Mouse (Mus musculus) layer of hippocampus, postnatal 25 days (tissue): ENCODE data around the gene Zc3h8. TPM values are rescaled to one million over a fixed set of nuclear protein-coding genes. Genes with fewer than 3 reads are reported as not detected.

Experiments used
- DNase-seq, 2 experiments: peaks; one replicate each; pipeline ENCODE4 v3.0.0; 2022; ENCODE audit warnings: mixed read lengths in 2 of 2, low spot score in 1 of 2; ENCODE audit errors: extremely low spot score in 1 of 2
- microRNA-seq, 2 experiments: library from miRNA; unstranded; fragments of <30 nt; microRNA quantifications; one replicate each; pipeline ENCODE4 v1.2.0; 2021
- total RNA-seq, 2 experiments: library from RNA; stranded (reverse); gene quantifications; 2 replicates each; pipeline ENCODE4 v1.2.3; 2021

Gene Zc3h8
- total RNA-seq, 2 experiments from 2014 or later = 4.6 to 4.7 TPM

DNA sequence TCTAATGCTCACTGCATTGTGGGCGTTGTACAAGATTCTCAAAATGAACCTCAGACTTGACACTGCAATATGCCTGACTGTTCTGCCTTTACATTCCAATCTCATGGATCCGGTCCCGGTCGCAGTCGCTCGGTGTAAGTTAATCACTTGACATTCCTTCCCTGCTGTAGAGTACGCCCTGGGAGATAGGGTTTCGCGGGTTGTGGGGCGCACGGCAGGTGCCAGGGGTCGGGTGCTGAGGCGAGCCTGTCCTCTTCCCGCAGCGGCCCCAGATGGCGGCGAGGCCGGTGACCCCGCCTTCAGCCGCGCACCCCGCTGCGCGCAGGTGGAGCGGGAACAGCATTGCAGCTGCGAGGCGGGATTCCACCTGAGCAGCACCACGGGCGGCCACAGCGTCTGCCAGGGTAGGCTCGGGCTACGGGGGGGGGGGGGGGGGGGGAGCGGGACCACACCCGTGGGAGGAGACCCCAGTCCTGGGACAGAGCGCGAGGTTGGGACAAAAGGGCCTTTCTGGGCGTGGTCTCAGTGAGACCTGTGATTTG, 51.6 kb downstream of the Zc3h8 start:
- DNase-seq = no peak

DNA sequence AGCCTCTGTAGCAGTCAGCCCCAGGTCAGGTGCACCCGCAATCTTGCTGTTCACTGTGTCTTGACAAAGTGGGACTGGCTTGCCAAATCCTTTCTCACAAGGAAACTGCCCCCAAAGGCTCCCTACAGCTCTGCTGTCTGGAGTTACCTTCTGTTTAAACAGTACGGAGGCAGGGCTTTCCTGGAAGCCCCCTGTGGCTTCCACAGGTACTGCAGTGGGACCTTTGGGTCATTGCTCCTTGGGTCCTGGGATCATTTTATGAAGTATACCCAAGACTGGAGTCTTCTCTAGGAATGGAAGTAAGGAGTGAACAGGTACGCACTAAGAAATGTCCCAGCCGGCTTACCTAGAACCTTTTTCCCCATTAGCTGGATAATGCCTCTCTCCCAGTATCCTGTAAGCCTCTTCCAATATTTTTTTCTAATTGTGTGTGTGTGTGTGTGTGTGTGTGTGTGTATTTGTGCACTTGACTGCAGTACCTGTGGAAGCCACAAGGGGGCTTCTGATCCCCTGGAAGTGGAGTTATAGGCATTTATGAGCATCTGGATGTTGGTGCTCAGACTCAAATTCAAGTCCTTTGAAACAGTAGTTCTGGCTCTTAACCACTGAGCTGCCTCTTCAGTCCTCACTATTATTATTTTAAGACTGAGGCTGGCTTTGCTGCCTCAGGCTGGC, 53.1 kb downstream of the Zc3h8 start:
- no peak for DNase-seq

DNA sequence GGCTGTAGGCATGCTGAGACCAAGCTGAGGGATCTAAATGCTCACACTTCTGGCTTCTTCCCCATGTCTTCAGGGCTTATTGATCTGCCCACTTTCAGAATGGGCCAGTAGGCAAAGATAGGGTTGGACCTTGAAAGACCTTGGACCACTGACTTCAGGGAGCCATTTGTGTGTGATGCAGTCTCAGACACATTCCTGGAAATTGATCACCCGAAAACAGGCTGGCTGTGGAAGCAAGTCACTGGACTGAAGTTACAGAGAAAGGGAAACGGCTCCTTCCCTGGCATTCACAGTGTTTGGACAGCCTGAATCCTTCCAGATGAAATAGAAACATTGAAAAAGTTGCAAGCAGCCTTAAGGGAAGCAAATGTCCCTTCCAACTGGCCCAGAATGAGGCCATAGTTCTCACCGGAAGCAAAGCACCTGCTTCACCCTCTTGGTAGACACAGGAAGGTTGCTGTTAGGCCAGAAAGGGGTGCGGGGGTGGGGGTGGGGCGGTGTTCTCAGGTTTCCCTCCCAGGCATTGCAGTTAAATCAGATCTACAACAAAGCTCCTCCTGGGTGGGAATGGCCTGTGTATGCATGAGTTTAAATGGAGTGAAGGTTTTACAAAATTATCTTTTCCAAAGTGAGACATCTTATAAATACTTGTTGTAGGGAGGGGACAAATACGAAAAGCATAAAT, 55.9 kb downstream of the Zc3h8 start:
- no peak for DNase-seq

DNA sequence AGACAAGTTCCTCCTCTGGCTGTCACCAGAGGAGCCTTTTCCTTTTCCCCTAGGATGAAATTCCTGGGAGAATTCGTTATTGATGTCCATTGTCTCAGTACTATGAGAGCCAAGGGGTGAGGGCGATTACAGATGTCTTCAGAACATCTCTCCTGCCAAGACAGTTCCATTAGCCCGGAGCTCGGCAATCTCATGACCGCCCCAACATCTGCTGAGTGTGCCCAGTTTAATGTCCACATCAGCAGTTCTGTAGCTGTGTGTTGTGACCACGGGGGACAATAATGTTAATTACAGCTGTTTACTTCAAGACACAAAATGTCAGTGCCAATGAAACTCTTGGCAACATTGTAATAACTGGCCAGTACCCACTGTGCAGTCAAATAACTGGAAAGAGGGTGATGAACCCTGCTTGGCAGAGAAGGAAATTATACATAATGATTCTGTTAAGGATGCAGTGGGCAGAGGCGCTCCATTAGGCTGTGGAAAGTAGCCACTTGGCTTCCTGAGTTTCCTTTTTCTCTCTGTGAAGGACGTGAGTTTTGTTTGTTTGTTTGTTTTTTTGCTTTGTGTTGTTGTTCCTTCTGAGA, 58.6 kb downstream of the Zc3h8 start:
- no peak for DNase-seq

DNA sequence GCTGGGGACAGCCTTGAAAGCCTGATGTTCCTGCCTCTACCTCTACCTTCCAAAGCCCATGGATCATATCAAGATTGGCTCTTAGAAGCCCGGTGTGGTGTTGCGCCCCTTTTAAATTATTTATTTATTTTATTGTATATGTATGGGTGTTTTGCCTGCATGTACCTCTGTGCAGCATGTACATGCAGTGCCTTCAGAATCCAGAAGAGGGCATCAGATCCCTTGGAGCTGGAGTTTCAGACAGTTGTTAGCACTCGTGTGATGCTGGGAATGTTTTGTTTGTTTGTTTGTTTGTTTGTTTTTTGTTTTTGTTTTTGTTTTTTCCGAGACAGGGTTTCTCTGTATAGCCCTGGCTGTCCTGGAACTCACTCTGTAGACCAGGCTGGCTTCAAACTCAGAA, 62.6 kb downstream of the Zc3h8 start:
- DNase-seq = no peak

Small RNAs within 50 kb of the gene (microRNA-seq; reads per million reads assigned to microRNA genes)
- gene Gm22859 = 0 reads per million in 2 experiments

Other genes with a start within 250 kb of the Zc3h8 start
- 10 to 100 TPM; 24.1 to 33.5 TPM for gene Mertk, start 245.1 kb downstream of the Zc3h8 start, total RNA-seq
- gene Tmem87b, start 126.0 kb downstream of the Zc3h8 start, total RNA-seq = 10 to 100 TPM; 33.7 to 36.2 TPM
- gene Fbln7, start 81.1 kb downstream of the Zc3h8 start, total RNA-seq = 1 to 10 TPM in 1 of 2 experiments, under 1 TPM in 1; 0.89 to 1.1 TPM
- gene Zc3h6, start 23.3 kb upstream of the Zc3h8 start, total RNA-seq = 10 to 100 TPM; 14.7 to 17.5 TPM
- gene Gm10762, start 23.6 kb upstream of the Zc3h8 start, total RNA-seq = 1 to 10 TPM; 6.2 to 7.5 TPM
- not detected for gene Vinac1, start 104.1 kb upstream of the Zc3h8 start, total RNA-seq
- 10 to 100 TPM; 32.8 to 35.2 TPM for gene Ttl, start 121.9 kb upstream of the Zc3h8 start, total RNA-seq
- gene Polr1b, start 156.9 kb upstream of the Zc3h8 start, total RNA-seq = 10 to 100 TPM; 14.9 to 15.5 TPM
- 10 to 100 TPM; 12.8 to 13.6 TPM for gene Chchd5, start 185.6 kb upstream of the Zc3h8 start, total RNA-seq